Mouse (Mus musculus): ENCODE measurements around the gene Thsd4.

GRCm38 (mm10) chr9:60026795-60027194 lies 495.1 kb downstream of the Thsd4 start:
- TF ChIP-seq CTCF (IDR thresholded peaks at IDR 0.05; ENCODE audit: control insufficient read depth, insufficient read depth, insufficient read length) (no peak), MYOG (IDR thresholded peaks at IDR 0.05; ENCODE audit: control insufficient read depth, extremely low read depth, insufficient read length) (no peak), USF1 (IDR thresholded peaks at IDR 0.05; ENCODE audit: low read depth) (no peak), MAX (IDR thresholded peaks at IDR 0.05) (no peak), MYOD1 (IDR thresholded peaks at IDR 0.05; ENCODE audit: control insufficient read depth, insufficient read length, low read depth) (no peak)
